Mouse (Mus musculus): ENCODE data around the gene Lgals9.

DNA sequence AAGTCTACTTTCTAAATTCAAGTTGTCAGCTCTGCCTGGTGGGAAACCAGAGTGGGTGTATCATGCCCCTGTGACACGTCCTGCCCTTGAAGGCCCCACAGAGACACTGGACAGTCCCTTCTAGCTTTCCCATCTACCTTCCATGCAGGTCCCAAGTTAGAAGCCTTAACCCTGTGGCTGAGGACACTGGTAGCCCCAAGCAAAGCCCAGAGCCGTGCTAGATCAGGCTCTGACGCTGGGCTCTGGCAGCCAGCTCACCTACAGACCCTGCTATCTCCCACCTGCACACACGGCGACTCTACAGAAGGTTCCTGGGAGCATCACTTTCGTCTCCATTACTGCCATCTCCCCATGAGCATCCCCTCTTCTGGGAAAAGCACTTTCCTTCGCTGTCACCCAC lies 1.2 kb downstream of the Lgals9 start:
- TF ChIP-seq CTCF (IDR thresholded peaks at IDR 0.05; ENCODE audit: insufficient read depth, low read depth, low read length) = no peak
- TF ChIP-seq POLR2A (IDR thresholded peaks at IDR 0.05; ENCODE audit: insufficient read depth, low read depth, low read length) = no peak

Data from olfactory bulb, adult 2 months (tissue).